Comparison of ENCODE assay signal across 8 mouse cellular contexts in the genomic region with DNA sequence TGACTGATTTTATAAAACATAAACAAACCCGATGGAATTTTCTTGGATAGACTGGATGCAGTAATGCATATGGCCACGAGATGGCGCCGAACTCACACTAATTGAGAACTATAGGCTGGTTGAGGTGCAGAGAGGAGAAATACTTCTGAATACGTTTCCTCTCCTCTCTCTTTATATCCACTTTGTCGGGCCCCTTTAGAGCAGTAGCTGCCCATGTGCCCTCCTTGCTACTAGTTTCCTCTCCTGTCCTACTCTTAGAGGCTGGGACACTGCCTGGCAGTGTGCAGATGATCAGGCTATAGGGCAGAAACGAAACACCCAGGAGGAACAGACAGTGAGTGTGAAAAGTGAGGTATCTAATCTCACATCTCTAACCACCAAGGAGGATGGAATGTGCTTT. TPM values are rescaled to one million over a fixed set of nuclear protein-coding genes. Genes with fewer than 3 reads are reported as not detected.
DNase-seq lines count a peak whose midpoint lies in the region; ATAC-seq and TF ChIP-seq lines count a peak whose summit lies in the region.

No protein-coding gene starts in this region.

- peak; percentile 83 for TF ChIP-seq CTCF in hindbrain, postnatal 0 days (IDR thresholded peaks at IDR 0.05; ENCODE audit: low read depth)

- peak overlapping the region; percentile 31; the same call in 1 of the 2 replicates for H3K4me2 ChIP-seq in hindbrain, postnatal 0 days (ENCODE audit: low read depth, low read length)

- 9% methylated on average over 7 of the region's 7 CpGs for WGBS in hindbrain, postnatal 0 days

- H3K27me3 ChIP-seq in hindbrain, postnatal 0 days (ENCODE audit: insufficient read depth, low read length) = no peaks in the 10 kb centered on the region

- ATAC-seq in frontal cortex, adult (ENCODE audit: low TSS enrichment) = peak; percentile 85
- ATAC-seq in hindbrain, postnatal 0 days = peak; percentile 73

- H3K9me3 ChIP-seq in hindbrain, postnatal 0 days (ENCODE audit: low read length) = no peaks in the 10 kb centered on the region

- H3K36me3 ChIP-seq in hindbrain, postnatal 0 days (ENCODE audit: insufficient read depth, low read length) = no peaks in the 10 kb centered on the region

- H3K4me1 ChIP-seq in hindbrain, postnatal 0 days (ENCODE audit: insufficient read depth, low read length) = no peaks in the 10 kb centered on the region

- H3K4me3 ChIP-seq in hindbrain, postnatal 0 days (ENCODE audit: low read length) = no peak overlapping the region

- H3K27ac ChIP-seq in hindbrain, postnatal 0 days = no peak overlapping the region

- peak; percentile 69 for DNase-seq in R1 (ENCODE audit: low read depth, low spot score)
- peak; percentile 36 for DNase-seq in cerebellum, adult 8-10 months
- peak; percentile 82 for DNase-seq in hindbrain, postnatal 0 days (ENCODE audit: low spot score)
- DNase-seq in left cerebral cortex, adult 11 months (ENCODE audit: low spot score) = peak; percentile 48
- DNase-seq in lung, postnatal 36 days = peak; percentile 81
- peak; percentile 69 for DNase-seq in right cerebral cortex, adult 18-20 months
- DNase-seq in yolk sac, embryonic 10.5 days (ENCODE audit: low spot score) = peak; percentile 43

- H3K9ac ChIP-seq in hindbrain, postnatal 0 days (replicated peaks; ENCODE audit: low read length) = no peak overlapping the region

RNA-seq across cellular contexts. Expression of a gene that starts 16.7 kb away (rescaled TPM):
- total RNA-seq in hindbrain, postnatal 0 days (2014; rRNA removed) = not detected in 2 replicates
- polyA plus RNA-seq in hindbrain, postnatal 0 days (2015; fragmentation: Nextera tagmentation; extraction: Ambion mirVana) = not detected in 2 replicates

RNA-seq across cellular contexts. Expression of a gene that starts 33.2 kb away (rescaled TPM):
- not detected in 2 replicates for total RNA-seq in hindbrain, postnatal 0 days (2014; rRNA removed)
- polyA plus RNA-seq in hindbrain, postnatal 0 days (2015; fragmentation: Nextera tagmentation; extraction: Ambion mirVana) = not detected in 2 replicates
